Mouse (Mus musculus): ENCODE measurements around the gene Arid1b. TPM values are rescaled to one million over a fixed set of nuclear protein-coding genes. Genes with fewer than 3 reads are reported as not detected.

Gene Arid1b
- total RNA-seq, 1 experiment = 9.2 TPM

DNA sequence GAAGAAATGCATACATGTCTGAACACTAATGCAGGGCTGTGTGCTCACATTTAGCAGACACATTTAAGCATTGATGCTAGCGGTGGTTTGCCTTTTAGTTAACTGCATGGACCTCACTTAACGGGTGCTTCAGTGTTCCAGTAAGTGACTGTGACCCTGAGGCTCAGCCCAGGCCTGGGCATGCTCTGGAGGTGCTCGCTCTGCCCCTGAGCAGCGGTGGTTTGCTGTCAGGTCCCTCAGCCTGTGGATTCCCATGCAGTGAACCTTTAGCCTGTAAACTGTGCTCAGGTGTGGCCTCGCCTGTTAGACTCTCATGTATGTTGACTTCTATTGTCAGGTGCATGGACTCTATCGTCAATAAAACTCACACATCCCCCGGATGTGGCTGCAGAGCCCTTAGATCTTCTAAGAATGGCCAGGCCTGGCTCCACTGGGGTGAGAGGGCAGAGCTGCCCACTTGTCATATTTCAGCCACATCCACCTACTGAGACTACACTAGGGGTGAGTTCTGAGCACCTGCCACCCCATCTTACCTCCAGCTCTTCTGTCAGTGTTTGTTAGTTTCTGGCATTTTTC lies 169.2 kb downstream of the Arid1b start:
- no peaks in the 10 kb centered on the region for H3K9me3 ChIP-seq (ENCODE audit: control insufficient read depth, insufficient read depth, low read depth, low read length)
- peaks cover 2 to 7% of the 10 kb centered on the region in 2 experiments; a peak in 3 of 4 replicates for H3K4me1 ChIP-seq (ENCODE audit: control insufficient read depth in 2 of 2, insufficient read depth in 2 of 2, low read length in 2 of 2, poor library complexity in 1 of 2)
- no peak overlapping the region for H3K27ac ChIP-seq (ENCODE audit: insufficient read depth, low read depth, low read length, poor library complexity, severe bottlenecking)
- no peak for DNase-seq (ENCODE audit: low read depth, low spot score)
- no peaks in the 10 kb centered on the region for H3K36me3 ChIP-seq (ENCODE audit: control insufficient read depth, insufficient read depth, low read length, poor library complexity, severe bottlenecking)
- in situ Hi-C loops (cut with MboI; ENCODE audit: low sequenced_read_pairs in 2 of 2, unreplicated experiment in 2 of 2) = no loop called here
- H3K4me3 ChIP-seq (ENCODE audit: insufficient read depth in 1 of 2, low read depth in 1 of 2, low read length in 2 of 2, poor library complexity in 1 of 2, severe bottlenecking in 1 of 2) = no peak overlapping the region
- TF ChIP-seq HCFC1 (IDR thresholded peaks at IDR 0.05; ENCODE audit: borderline replicate concordance, insufficient read depth, low read length) (no peak), ZNF384 (IDR thresholded peaks at IDR 0.05; ENCODE audit: low read depth, low read length) (no peak), CHD2 (IDR thresholded peaks at IDR 0.05; ENCODE audit: low read depth, low read length) (no peak), MAFK (IDR thresholded peaks at IDR 0.05; ENCODE audit: insufficient read depth, low read depth, low read length) (no peak), ZC3H11A (IDR thresholded peaks at IDR 0.05; ENCODE audit: borderline replicate concordance, low read depth, low read length) (no peak)
- H3K9ac ChIP-seq (ENCODE audit: insufficient read depth, low read depth, low read length, poor library complexity, severe bottlenecking) = no peak overlapping the region

DNA sequence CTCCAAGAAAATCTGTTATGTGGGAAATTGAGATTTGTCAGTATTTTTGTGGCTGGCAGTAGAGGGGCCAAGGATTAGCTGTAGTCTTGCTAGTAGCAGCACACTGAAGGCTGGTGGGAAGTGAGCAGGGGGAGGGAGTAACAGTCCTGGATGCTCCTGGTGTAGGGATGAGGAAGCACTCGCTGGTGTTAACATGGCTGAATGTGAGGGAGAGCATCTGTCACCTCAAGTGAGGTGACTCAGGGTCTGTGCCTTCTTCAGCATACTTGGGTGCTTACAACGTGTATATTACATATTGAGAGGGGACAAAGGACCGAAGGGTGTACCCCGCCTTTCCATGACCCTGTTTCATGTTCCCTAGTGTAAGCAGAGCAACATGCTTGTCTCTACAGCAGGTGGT lies 170.7 kb downstream of the Arid1b start:
- H3K27ac ChIP-seq (ENCODE audit: insufficient read depth, low read depth, low read length, poor library complexity, severe bottlenecking) = no peak overlapping the region
- TF ChIP-seq CHD2 (IDR thresholded peaks at IDR 0.05; ENCODE audit: low read depth, low read length) (no peak), MAFK (IDR thresholded peaks at IDR 0.05; ENCODE audit: insufficient read depth, low read depth, low read length) (no peak), ZC3H11A (IDR thresholded peaks at IDR 0.05; ENCODE audit: borderline replicate concordance, low read depth, low read length) (no peak), HCFC1 (IDR thresholded peaks at IDR 0.05; ENCODE audit: borderline replicate concordance, insufficient read depth, low read length) (no peak), ZNF384 (IDR thresholded peaks at IDR 0.05; ENCODE audit: low read depth, low read length) (no peak)
- DNase-seq (ENCODE audit: low read depth, low spot score) = no peak
- H3K9ac ChIP-seq (ENCODE audit: insufficient read depth, low read depth, low read length, poor library complexity, severe bottlenecking) = no peak overlapping the region
- in situ Hi-C loops (cut with MboI; ENCODE audit: low sequenced_read_pairs in 2 of 2, unreplicated experiment in 2 of 2) = no loop called here
- peak overlapping the region in 1 of 2 experiments; percentile 42; a peak in 2 of 4 replicates for H3K4me3 ChIP-seq (ENCODE audit: insufficient read depth in 1 of 2, low read depth in 1 of 2, low read length in 2 of 2, poor library complexity in 1 of 2, severe bottlenecking in 1 of 2)
- H3K4me1 ChIP-seq (ENCODE audit: control insufficient read depth in 2 of 2, insufficient read depth in 2 of 2, low read length in 2 of 2, poor library complexity in 1 of 2) = peaks cover 2 to 7% of the 10 kb centered on the region in 2 experiments; a peak in 3 of 4 replicates
- H3K36me3 ChIP-seq (ENCODE audit: control insufficient read depth, insufficient read depth, low read length, poor library complexity, severe bottlenecking) = no peaks in the 10 kb centered on the region
- H3K9me3 ChIP-seq (ENCODE audit: control insufficient read depth, insufficient read depth, low read depth, low read length) = no peaks in the 10 kb centered on the region

DNA sequence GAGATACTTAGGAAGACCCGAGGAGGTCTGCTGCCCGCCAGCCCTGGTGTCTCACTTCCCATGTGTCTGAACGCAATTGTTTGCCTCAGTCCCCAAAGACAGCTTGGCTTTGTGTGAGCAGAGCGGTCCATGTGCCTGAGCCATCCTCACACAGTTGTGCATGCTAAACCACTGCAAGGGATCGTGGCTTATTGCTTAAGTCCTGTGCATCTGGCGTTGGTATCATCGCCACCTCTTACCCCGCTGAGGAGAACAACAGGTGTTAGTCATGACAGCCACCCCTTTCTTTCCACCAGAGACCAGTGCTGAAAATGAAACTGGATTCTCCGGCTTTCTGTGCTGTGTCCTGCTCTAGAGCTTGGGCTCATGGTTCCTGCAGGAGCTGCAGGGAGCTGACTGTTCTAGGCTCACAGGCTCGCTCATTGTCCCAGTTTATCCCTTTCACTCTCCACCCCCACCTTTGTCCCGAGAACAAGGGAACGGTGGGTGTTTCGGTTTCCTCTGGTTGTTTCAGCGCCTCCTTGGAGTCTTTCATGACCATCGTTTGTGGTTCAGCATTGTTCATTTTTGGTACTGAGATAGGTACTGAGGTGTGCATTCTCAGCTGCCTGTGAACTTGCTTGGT lies 171.2 kb downstream of the Arid1b start:
- no peak for DNase-seq (ENCODE audit: low read depth, low spot score)

DNA sequence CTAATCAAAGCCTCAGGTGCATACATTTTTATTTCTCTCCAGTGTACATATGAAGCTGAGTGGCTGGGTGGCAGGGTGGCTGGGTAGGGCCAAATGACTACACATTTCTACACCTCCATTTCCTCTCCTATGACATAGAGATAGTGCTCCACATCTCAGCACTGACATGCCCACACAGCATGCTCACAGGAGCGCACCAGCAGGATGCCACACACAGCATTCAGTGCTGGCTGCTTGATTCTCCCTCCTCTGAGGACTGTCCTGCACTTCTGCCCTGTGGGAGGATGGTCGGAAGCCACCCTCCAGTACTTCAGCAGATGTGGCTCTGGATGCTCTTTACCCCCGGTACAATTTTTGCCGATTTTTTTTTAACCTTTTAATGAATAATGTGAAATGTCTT lies 172.0 kb downstream of the Arid1b start:
- TF ChIP-seq ZNF384 (IDR thresholded peaks at IDR 0.05; ENCODE audit: low read depth, low read length) (no peak), HCFC1 (IDR thresholded peaks at IDR 0.05; ENCODE audit: borderline replicate concordance, insufficient read depth, low read length) (no peak), CHD2 (IDR thresholded peaks at IDR 0.05; ENCODE audit: low read depth, low read length) (no peak), ZC3H11A (IDR thresholded peaks at IDR 0.05; ENCODE audit: borderline replicate concordance, low read depth, low read length) (no peak), MAFK (IDR thresholded peaks at IDR 0.05; ENCODE audit: insufficient read depth, low read depth, low read length) (no peak)
- no peak for DNase-seq (ENCODE audit: low read depth, low spot score)
- H3K9me3 ChIP-seq (ENCODE audit: control insufficient read depth, insufficient read depth, low read depth, low read length) = no peaks in the 10 kb centered on the region
- H3K36me3 ChIP-seq (ENCODE audit: control insufficient read depth, insufficient read depth, low read length, poor library complexity, severe bottlenecking) = no peaks in the 10 kb centered on the region
- no peak overlapping the region for H3K27ac ChIP-seq (ENCODE audit: insufficient read depth, low read depth, low read length, poor library complexity, severe bottlenecking)
- H3K4me3 ChIP-seq (ENCODE audit: insufficient read depth in 1 of 2, low read depth in 1 of 2, low read length in 2 of 2, poor library complexity in 1 of 2, severe bottlenecking in 1 of 2) = no peak overlapping the region
- peaks cover 2 to 7% of the 10 kb centered on the region in 2 experiments; a peak in 3 of 4 replicates for H3K4me1 ChIP-seq (ENCODE audit: control insufficient read depth in 2 of 2, insufficient read depth in 2 of 2, low read length in 2 of 2, poor library complexity in 1 of 2)
- in situ Hi-C loops (cut with MboI; ENCODE audit: low sequenced_read_pairs in 2 of 2, unreplicated experiment in 2 of 2) = no loop called here
- no peak overlapping the region for H3K9ac ChIP-seq (ENCODE audit: insufficient read depth, low read depth, low read length, poor library complexity, severe bottlenecking)

More for the DNA sequence above, 171.2 kb downstream of the Arid1b start:
- H3K9ac ChIP-seq (ENCODE audit: insufficient read depth, low read depth, low read length, poor library complexity, severe bottlenecking) = no peak overlapping the region
- H3K9me3 ChIP-seq (ENCODE audit: control insufficient read depth, insufficient read depth, low read depth, low read length) = no peaks in the 10 kb centered on the region
- peak overlapping the region in 1 of 2 experiments; percentile 42; a peak in 2 of 4 replicates for H3K4me3 ChIP-seq (ENCODE audit: insufficient read depth in 1 of 2, low read depth in 1 of 2, low read length in 2 of 2, poor library complexity in 1 of 2, severe bottlenecking in 1 of 2)
- H3K27ac ChIP-seq (ENCODE audit: insufficient read depth, low read depth, low read length, poor library complexity, severe bottlenecking) = no peak overlapping the region
- in situ Hi-C loops (cut with MboI; ENCODE audit: low sequenced_read_pairs in 2 of 2, unreplicated experiment in 2 of 2) = no loop called here
- no peaks in the 10 kb centered on the region for H3K36me3 ChIP-seq (ENCODE audit: control insufficient read depth, insufficient read depth, low read length, poor library complexity, severe bottlenecking)
- TF ChIP-seq ZC3H11A (IDR thresholded peaks at IDR 0.05; ENCODE audit: borderline replicate concordance, low read depth, low read length) (no peak), HCFC1 (IDR thresholded peaks at IDR 0.05; ENCODE audit: borderline replicate concordance, insufficient read depth, low read length) (no peak), ZNF384 (IDR thresholded peaks at IDR 0.05; ENCODE audit: low read depth, low read length) (no peak), CHD2 (IDR thresholded peaks at IDR 0.05; ENCODE audit: low read depth, low read length) (no peak), MAFK (IDR thresholded peaks at IDR 0.05; ENCODE audit: insufficient read depth, low read depth, low read length) (no peak)
- H3K4me1 ChIP-seq (ENCODE audit: control insufficient read depth in 2 of 2, insufficient read depth in 2 of 2, low read length in 2 of 2, poor library complexity in 1 of 2) = peaks cover 2 to 7% of the 10 kb centered on the region in 2 experiments; a peak in 3 of 4 replicates

Measured in ES-E14 (cell line).